Mouse (Mus musculus) naive thymus-derived CD4-positive, alpha-beta T cell, adult 2 months (primary cell): ENCODE results near the gene Gas2.
A peak's percentile ranks its signal among the peaks of the same experiment; 100 is the strongest.

Experiments
- DNase-seq: peaks from one replicate; pipeline ENCODE4 v3.0.0-alpha.2; 2011; ENCODE audit warnings: low read depth

Gas2 gene

GRCm38 (mm10) chr7:51880121-51880520 lies 18.3 kb downstream of the Gas2 start:
- DNase-seq: no peak

- no peak for DNase-seq
Observed at GRCm38 (mm10) chr7:51885345-51885744, 23.5 kb downstream of the Gas2 start.

GRCm38 (mm10) chr7:51887678-51888567 lies 26.1 kb downstream of the Gas2 start:
- no peak for DNase-seq

- no peak for DNase-seq
Observed at GRCm38 (mm10) chr7:51889601-51890000, 27.8 kb downstream of the Gas2 start.

GRCm38 (mm10) chr7:51892224-51892965 lies 30.6 kb downstream of the Gas2 start:
- DNase-seq: no peak

- DNase-seq: no peak
Observed at GRCm38 (mm10) chr7:51893008-51893407, 31.2 kb downstream of the Gas2 start.

- no peak for DNase-seq
Observed at GRCm38 (mm10) chr7:51894133-51894801, 32.5 kb downstream of the Gas2 start.

GRCm38 (mm10) chr7:51894939-51895338 lies 33.1 kb downstream of the Gas2 start:
- no peak for DNase-seq

- DNase-seq: no peak
Observed at GRCm38 (mm10) chr7:51899066-51899465, 37.3 kb downstream of the Gas2 start.

- DNase-seq: peak; percentile 21
Observed at GRCm38 (mm10) chr7:51913292-51914050, 51.7 kb downstream of the Gas2 start.

- no peak for DNase-seq
Observed at GRCm38 (mm10) chr7:51914132-51914531, 52.3 kb downstream of the Gas2 start.

- no peak for DNase-seq
Observed at GRCm38 (mm10) chr7:51928761-51929519, 67.1 kb downstream of the Gas2 start.

- DNase-seq: no peak
Observed at GRCm38 (mm10) chr7:51931217-51931616, 69.4 kb downstream of the Gas2 start.

GRCm38 (mm10) chr7:51937337-51937736 lies 75.5 kb downstream of the Gas2 start:
- no peak for DNase-seq

GRCm38 (mm10) chr7:51940461-51940860 lies 78.6 kb downstream of the Gas2 start:
- no peak for DNase-seq

GRCm38 (mm10) chr7:51955424-51956041 lies 93.7 kb downstream of the Gas2 start:
- DNase-seq: no peak

GRCm38 (mm10) chr7:51957766-51958165 lies 96.0 kb downstream of the Gas2 start:
- no peak for DNase-seq

GRCm38 (mm10) chr7:51960698-51961374 lies 99.0 kb downstream of the Gas2 start:
- DNase-seq: no peak

GRCm38 (mm10) chr7:51962219-51962952 lies 100.6 kb downstream of the Gas2 start:
- no peak for DNase-seq
